Mouse (Mus musculus) olfactory bulb, adult 2 months (tissue): ENCODE results near the gene Dhps.

ENCODE experiments used
- CTCF ChIP-seq: fragments of 200-500 bp; IDR thresholded peaks from 2 replicates; pipeline ENCODE4 v1.5.1; 2012; ENCODE audit warnings: low read depth, mild to moderate bottlenecking, low read length, moderate library complexity; ENCODE audit not compliant: insufficient read depth
- POLR2A ChIP-seq: fragments of 200-500 bp; IDR thresholded peaks from 2 replicates; pipeline ENCODE4 v1.6.1; 2012; ENCODE audit warnings: mild to moderate bottlenecking, low read depth, low read length, moderate library complexity; ENCODE audit not compliant: insufficient read depth

DNA sequence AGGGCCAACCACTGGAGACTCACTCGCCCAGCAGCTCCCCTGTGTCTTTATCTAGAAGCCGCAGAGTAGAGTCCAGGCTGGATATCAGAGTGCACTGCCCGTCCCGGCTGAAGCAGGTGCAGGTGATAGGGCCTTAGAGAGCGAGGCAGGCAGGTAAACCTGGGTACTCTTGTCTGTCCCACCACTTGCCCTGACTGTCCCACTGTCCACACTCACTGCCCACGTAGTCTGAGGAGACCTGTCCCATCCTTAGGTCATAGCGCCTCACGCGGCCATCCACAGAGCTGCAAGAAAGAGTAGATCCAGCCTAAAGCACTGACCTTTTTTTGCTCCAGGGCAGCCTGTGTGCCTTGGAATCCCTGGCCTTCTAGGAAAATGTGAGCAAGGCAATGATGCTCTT is 4.4 kb downstream of the Dhps start:
- TF ChIP-seq CTCF (0 out of 2 replicates have a peak, but pooled peaks have one; percentile 5), POLR2A (no peak)
